Mouse (Mus musculus): Measurements from ENCODE around the gene Pm20d2.

GRCm38 (mm10) chr4:33152087-33153038 lies 37.2 kb downstream of the Pm20d2 start:
- TF ChIP-seq CTCF (IDR thresholded peaks at IDR 0.05; ENCODE audit: low read depth) (no peak), EP300 (optimal IDR thresholded peaks at IDR 0.05) (no peak)

Data from stomach, postnatal 0 days (tissue).